Mouse (Mus musculus): Measurements from ENCODE around the gene Dhrs2.
A peak's percentile ranks its signal among the peaks of the same experiment; 100 is the strongest.

GRCm38 (mm10) chr14:55174164-55174563 is 47.6 kb upstream of the Dhrs2 start:
- TF ChIP-seq EP300 (IDR thresholded peaks at IDR 0.05; ENCODE audit: low read length): no peak
- TF ChIP-seq USF1 (IDR thresholded peaks at IDR 0.05; ENCODE audit: low read depth, low read length): no peak
- no peak for TF ChIP-seq CTCF (conservative IDR thresholded peaks at IDR 0.05 in 1 of 2, IDR thresholded peaks at IDR 0.05 in 1 of 2; ENCODE audit: low read depth in 2 of 2, low read length in 2 of 2)
- TF ChIP-seq TCF12 (IDR thresholded peaks at IDR 0.05; ENCODE audit: low read depth, low read length): no peak
- no peak for TF ChIP-seq KAT2A (IDR thresholded peaks at IDR 0.05; ENCODE audit: insufficient replicate concordance, low read length)
- TF ChIP-seq HCFC1 (IDR thresholded peaks at IDR 0.05; ENCODE audit: low read depth, low read length): no peak
- TF ChIP-seq USF2 (conservative IDR thresholded peaks at IDR 0.05; ENCODE audit: low read depth, low read length): no peak
- TF ChIP-seq MAFK (IDR thresholded peaks at IDR 0.05; ENCODE audit: insufficient replicate concordance, low read length): peak; percentile 64; the same call in 1 of the 2 replicates
- no peak for TF ChIP-seq RAD21 (IDR thresholded peaks at IDR 0.05; ENCODE audit: low read depth, low read length)
- no peak for TF ChIP-seq POLR2A (IDR thresholded peaks at IDR 0.05; ENCODE audit: low read depth, low read length)

Data from CH12.LX (cell line).